Mouse (Mus musculus) adrenal gland, adult 8-10 months (tissue): ENCODE data around the gene Gm5431. TPM values are rescaled to one million over a fixed set of nuclear protein-coding genes. Genes with fewer than 3 reads are reported as not detected.
"Not testable (repeated sequence)": the region's sequence is repeated elsewhere in the genome, so short reads cannot be mapped to it uniquely, and the experiment has no call there.

ENCODE experiments used
- DNase-seq: peaks from one replicate; pipeline ENCODE4 v3.0.0; 2022
- total RNA-seq, 4 experiments: library from RNA; stranded (reverse); gene quantifications; 2 replicates each; pipeline ENCODE4 v1.2.4; 2022

The Gm5431 gene
- 1 to 10 TPM; 1.4 to 2.8 (median 2.6) TPM for total RNA-seq

DNA sequence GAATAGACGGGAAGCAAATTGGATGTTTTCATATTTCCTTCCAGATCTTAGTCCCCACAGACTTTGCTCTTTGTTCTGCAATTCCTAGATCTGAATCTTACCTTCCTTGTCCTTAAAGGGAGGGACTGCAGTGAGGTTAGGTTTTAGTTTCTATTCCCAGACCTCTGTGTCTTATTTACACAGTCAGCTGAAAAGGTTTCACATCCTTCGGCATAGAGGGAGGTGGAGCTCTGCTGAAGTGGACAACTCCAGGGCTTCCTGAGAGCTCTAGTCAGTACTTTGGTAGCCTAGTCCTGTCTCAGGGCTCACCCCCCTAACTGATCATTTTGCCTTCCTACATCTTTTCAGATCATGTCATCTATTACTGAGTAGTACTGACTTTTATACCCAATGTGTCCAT is at the start of gene Gm5431:
Gm5431 (minus strand) TSS at position 194 of the 400 bp plus-strand sequence.
- no peak for DNase-seq

DNA sequence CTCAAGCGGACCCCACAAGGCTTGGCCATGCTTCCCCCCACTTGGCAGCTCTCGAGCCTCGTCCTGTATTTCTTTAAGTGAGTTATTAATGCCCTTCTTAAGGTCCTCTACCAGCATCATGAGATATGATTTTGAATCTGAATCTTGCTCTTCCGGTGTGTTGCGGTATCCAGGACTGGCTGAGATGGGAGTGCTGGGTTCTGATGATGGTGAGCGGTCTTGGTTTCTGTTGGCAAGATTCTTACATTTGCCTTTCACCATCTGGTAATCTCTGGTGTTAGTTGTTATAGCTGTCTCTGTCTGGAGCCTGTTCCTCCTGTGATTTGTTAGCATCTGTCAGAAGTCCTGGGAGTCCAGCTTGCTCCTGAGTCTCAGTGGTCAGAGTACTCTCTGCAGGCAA is 44.1 kb upstream of the Gm5431 start, which contains the start of gene Psme2b:
Psme2b (minus strand) TSS at position 101 of the 400 bp plus-strand sequence.
- DNase-seq: not testable (repeated sequence)

DNA sequence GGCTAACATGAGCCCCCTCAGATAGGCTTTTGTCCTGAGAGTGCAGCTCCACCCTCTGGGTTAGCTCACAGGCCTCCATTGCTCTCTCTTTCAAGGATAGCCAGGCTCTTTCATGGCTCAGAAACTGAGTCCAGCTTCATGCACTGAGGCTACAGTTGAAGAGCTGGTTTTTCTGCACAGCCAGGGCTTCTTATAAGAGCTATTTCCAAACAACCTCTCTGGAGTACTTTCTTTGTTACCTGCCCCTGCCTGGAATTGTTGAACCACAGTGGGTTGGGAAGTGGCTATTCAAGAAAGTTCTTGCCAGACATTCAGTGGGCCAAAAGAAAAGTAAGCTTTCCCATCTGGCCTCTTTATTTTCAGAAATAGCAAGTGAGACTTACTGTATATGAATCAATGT is 37.3 kb upstream of the Gm5431 start:
- DNase-seq: not testable (repeated sequence)

DNA sequence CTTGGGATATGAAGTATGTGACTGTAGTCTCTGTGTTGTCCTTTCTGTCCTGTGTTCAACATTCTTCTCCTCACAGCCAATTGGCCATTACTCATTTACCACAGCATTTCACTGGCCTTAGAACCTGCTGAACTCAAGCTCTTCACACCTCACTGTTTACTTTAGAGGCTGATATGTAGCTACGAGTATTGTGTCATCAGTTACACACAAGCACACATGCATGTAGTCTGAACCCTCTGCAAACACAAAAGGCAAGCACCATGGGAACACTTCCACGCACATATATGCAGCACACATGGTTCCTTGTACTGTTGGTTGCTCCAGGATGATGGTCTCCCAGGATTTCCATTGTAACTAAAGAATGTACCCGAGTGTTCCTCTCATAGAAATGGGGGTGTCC is 33.3 kb upstream of the Gm5431 start:
- not testable (repeated sequence) for DNase-seq

DNA sequence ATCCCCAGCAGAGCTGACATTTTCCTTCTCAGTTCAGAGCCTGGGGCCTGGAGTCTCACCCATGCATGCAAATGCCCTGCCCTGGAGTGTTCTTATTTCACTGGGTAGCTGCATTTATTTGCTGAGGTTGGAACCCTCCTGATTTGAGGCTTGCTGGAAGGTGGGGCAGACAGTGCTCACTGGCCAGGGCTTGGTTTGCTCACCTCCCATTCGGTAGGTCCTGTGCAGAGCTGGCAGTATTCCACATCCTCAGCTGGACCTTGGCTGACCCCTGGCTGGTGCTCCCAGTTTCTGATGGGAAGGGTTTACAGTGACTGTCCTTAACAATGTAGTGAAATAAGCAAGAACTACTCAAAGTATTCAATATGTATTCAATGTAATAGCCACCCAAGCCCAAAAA is 31.9 kb upstream of the Gm5431 start:
- DNase-seq: not testable (repeated sequence)

DNA sequence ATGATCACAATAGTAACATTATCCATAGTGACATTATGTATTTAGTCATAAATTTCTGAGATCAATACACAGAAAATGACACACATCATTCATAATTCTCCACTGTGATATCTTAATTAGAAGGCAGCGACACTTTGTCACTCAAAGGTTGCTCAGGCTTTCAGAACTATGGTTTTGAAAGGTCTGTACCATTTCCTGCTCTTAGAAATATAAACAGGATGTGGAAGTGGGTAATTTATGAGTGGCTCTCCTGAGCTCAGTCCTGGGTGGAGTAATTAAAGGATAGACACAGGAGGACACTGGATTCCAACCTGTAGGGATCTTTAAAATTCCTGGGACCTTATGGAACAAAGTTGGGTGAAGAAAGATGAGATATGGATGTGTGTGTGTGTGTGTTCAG is 31.4 kb upstream of the Gm5431 start:
- not testable (repeated sequence) for DNase-seq

DNA sequence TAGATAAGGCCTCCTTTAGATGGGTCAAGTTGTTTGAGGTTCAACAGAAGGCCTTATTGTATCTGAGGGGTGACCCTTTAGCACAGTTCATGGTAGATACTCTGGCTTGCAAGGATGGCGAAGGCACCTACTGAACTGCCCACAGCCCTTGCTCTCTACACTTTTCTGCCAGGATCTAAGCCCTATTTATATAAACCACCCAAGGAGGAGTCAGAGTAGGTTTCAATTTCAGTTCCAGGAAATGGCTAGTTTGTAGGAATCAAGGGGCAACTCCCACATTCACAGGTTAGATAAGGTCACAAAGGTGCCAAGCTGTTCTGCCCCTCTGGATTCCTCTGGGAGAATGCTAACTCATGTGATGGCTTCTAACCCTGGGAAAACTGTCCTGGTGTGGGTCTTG is 26.1 kb upstream of the Gm5431 start:
- DNase-seq: not testable (repeated sequence)

DNA sequence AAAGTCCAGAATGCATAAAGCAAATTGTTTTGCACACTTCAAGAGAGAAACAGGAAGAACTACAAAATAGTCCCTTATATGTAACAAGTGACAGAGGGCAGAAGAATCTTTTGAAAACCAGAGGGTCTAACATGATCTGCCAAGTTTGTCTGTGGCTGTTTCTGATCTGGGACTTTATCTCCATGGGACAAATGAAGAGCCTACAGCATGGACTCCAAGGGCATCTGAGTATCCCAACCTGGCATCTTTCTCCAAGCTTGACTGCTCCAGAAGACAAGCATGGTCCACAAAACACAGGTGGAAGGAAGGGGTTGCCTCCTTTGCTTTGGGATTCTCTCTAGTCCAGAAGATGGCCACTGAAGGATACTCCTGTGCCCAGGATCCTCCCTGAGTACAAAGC is 24.4 kb upstream of the Gm5431 start:
- DNase-seq: not testable (repeated sequence)

DNA sequence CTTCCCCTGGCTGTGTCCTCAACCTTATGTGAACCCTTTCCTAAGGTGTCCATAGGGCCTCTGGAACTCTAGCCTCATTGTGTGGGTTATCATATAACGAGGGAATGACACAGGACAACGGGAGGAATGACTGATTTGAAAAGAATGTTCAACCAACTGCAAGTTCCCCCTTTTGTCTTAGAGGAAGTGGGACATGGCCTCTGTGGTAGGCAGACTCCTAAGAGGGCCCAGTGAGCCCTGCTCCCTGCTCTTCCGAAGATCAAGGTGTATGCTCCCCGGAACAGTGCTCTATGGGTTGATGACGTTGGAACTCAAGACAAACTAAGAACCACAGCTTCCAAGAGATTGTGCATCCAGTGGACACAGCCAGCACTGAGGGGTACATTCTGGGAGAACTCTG is 21.8 kb upstream of the Gm5431 start:
- not testable (repeated sequence) for DNase-seq

DNA sequence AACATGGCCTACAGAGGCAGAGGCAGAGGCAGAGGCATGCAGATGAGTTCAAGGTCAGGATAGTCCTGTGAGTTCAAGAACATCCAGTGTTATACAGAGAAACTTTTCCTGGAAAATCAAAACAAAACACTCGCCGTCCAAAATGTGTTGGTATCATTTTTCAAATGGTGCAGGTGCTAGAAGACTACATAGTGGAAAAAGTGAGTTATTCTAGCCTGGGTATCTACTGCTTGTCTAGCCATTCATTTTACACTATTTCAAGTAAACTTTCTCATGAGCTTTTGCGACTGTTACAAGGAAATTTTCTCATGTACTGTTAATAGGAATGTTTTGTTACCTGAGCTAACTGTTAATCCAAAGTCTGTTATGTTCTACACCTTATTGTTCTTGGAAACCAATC is 16.4 kb upstream of the Gm5431 start:
- DNase-seq: no peak

DNA sequence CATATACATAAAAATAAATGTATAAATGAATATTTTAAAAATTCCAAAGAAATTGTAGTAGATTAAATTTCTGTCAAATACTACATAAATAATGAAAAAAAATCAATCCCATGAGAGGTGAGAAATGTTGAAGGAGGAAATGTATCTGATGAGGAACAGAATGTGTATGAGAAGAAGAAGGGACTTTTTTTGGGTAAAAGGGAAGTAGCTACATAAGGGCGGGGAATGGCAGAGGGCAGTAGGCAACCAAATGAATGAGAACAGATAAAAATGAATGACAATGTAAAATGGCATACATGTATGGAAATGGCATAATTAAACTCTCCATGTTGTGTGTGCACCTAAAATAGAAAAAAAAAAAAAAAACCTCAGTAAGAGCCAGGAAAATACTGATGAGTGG is 11.6 kb upstream of the Gm5431 start:
- no peak for DNase-seq

DNA sequence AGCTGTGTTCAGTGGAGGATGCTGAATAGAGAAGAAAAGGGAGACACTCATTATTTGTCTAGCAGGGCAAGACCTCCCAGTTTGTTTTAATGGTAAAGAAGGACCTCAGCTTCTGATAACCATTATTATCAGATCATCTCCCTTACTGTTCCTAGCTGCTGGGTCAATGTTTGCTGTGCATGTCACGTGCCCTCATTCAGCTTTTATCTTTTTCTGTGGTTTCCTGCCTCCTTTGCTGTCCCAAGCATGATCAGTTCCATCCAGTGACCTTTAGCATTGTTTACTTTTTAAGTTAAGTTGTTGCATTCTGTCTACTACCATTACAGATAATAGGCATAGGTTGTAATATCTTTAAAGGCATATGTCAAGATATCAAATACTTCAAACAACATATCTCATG is 6.4 kb upstream of the Gm5431 start:
- DNase-seq: no peak

DNA sequence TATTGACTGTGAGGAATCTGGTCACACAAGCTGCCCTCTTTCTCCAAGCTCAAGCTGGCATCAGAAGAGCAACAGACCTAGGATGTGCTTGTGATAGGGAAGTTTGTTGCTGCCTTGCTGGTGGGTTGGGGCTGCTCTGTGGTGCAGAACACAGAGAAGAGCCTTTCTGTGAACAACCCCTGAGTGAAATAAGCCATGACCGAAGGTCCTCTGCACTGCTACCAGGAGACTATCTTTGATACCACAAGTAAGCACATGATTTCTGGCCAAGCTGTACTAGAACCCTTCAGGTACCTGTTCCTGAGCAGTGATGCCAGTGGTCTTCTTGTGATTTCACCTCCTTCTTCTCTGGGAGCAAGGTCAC is 465 bp downstream of the Gm5431 start:
- DNase-seq: not testable (repeated sequence)

DNA sequence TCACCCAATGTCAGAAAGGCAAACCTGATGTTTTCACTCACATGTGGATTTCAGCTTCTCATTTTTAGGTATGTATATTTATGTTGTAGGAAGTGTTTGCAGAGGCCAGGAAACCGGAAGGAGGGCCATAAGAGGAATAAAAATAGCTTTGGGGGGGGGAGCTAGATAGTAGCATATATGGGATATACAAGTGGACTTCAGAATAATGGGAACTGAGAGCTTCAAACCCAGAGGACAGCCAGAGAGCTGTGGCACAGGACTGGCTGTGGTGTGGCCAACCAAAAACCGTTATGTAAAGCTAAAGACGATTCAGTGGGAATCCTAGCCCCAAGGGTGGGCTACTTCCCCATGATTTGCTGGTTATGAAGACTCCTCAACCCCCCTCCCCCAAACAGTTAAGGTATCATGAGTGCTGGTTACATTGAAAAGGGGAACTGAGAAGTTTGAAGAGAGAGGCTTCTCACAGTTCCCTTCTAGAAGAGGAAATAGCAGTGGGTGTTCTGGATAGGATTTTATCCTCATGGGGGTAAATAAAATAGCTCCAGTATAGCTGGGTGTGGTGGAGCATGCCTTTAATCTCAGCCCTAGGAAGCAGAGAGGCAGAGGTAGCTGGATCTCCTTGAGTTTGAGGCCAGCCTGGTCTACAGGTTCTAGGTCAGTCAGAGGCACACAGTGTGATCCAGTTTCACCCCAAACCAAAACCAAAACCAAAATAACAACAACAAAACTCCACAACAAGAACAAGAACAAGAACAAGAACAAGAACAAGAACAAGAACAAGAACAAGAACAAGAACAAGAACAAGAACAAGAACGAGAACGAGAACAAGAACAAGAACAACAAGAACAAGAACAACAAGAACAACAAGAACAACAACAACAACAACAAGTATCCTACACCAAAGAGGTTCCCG is 1.1 kb downstream of the Gm5431 start:
- not testable (repeated sequence) for DNase-seq

DNA sequence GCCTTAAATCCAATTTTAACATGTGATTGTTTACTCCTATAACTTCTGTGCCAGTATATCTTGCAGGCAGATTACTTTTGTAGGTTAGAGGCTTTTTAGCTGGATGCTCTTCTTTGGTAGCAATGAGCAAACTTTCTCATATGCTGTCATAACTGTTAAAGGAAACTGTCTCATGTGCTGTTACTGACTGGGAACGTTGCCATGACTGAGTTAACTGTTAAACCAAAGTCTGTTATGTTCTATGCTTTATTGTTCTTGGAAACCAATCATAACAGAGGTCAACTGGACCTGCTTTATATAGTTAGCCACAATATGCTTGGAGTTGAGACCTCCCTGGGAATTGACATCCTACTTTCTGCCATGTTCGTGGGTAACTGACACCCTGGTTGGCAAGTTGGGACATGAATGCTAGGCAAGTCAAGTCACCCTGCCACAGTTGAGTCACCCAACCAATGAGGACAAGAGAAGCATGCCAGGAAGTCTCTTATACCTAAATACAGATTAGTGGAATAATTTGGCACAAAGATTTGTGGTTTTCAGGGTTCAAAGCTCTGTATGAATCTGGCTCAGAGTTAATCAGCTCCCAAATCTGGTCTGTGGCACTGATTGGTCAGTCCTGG is 3.1 kb downstream of the Gm5431 start:
- DNase-seq: no peak

DNA sequence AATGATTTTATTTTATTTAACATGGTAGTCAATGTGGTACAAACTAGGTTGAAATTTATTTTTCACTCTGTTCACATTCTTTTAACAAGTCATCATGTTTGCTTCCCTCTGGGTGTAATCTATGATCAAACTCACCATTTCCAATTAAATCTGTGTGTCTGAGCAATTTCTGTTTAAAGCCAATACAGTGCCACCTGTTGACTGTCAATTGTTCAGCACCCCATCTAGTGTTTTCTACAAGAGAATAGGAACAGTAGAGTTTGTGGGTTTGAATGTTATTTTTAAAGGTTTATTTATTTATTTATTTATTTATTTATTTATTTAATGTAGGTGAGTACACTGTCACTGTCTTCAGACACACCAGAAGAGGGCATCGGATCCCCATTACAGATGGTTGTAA is 25.3 kb downstream of the Gm5431 start:
- DNase-seq: no peak

DNA sequence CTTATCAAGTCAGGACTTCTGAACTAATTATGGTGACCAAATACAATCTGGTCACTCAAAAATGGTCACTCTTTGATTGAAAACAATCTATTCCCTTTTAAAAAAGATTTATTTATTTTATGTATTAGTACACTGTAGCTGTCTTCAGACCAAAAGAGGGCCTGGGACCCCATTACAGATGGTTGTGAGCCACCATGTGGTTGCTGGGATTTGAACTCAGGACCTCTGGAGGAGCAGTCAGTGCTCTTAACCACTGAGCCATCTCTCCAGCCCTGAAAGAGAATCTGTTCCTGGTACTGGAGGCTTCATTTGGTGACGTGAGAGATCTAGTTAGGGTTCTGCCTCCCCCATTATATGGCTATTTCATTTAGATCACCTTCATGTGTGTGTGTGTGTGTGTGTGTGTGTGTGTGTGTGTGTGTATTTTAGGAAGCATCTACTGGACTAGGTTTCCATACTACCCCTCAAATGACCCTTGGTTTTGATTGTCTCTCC is 26.6 kb downstream of the Gm5431 start:
- not testable (repeated sequence) for DNase-seq

DNA sequence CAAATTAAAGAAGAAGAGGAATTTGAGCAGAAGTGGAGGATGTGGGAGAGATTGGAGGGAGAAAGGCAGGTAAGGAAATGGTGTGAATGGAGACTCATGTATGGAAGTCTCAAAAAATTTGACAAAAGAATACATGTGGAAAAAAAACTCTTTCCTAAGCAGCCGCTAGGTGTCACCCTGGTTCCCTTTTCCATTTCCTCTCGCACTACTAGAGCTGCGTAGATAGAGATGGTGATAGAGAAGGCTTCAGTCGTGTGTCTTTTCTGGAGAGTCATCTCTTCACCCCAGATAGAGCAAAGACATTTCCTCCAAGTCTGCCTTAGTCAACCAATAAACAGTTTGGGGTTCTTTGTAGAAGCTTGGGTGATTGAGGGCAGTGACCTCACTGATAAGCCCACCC is 27.5 kb downstream of the Gm5431 start:
- DNase-seq: no peak

DNA sequence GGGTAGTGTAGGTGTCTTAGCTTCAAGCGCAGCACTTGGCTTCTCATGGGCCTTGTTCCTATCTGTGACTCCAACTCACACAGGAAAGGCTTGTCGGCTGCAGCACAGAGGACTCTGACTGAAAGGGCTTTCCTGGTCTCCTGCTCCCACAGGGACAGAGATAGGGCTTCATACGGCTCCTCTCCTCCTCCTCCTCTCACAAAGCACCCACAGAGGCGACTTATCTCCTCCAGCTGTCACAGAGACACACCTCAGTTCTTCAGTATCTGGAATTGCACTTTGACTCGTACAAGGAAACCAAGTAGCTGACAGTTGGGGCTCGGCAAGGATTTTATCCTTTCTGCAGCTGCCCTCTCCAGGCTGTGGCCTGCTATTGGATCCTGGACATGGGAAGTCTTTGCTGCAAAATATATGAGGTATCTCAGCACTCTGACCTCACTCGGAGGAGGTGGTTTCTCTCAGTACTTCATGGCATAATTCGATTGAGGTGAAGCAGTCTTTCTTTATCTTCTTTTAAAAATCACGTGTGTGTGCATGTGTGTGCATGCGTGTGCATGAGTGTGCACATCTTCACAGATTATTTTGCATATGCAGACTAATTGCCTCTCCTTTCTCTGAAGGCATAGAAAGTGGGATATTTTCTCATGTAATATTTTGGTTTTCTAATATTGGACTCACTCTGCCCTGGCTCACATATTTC is 28.3 kb downstream of the Gm5431 start:
- DNase-seq: no peak

DNA sequence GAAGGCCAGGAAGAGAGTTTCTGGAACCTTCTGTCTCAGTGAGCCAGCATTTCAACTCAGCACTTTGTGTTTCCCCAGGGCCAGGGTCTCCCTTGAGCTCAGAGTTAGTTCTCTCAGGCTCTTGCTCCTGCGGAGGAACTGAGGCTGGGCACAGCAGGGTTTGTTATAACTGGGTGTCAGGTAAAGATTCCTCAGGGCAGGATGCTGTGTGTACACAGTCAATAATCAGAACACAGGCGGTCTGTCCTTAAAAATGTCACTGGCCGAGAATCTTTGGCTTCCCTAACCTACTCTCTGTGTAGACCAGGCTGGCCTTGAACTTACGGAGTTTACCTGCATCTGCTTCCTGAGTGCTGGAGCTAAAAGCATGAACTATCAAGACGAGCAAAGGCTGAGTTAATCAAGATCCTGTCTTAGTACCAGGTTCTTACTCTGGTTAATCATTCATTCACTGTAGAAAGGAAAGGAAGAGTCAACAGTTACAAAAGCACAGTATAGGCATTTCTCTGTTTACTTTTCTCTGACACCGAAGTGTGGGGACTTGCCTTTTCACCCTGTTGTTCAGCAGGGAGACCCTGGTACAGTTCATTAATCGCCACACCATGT is 29.2 kb downstream of the Gm5431 start:
- DNase-seq: no peak

DNA sequence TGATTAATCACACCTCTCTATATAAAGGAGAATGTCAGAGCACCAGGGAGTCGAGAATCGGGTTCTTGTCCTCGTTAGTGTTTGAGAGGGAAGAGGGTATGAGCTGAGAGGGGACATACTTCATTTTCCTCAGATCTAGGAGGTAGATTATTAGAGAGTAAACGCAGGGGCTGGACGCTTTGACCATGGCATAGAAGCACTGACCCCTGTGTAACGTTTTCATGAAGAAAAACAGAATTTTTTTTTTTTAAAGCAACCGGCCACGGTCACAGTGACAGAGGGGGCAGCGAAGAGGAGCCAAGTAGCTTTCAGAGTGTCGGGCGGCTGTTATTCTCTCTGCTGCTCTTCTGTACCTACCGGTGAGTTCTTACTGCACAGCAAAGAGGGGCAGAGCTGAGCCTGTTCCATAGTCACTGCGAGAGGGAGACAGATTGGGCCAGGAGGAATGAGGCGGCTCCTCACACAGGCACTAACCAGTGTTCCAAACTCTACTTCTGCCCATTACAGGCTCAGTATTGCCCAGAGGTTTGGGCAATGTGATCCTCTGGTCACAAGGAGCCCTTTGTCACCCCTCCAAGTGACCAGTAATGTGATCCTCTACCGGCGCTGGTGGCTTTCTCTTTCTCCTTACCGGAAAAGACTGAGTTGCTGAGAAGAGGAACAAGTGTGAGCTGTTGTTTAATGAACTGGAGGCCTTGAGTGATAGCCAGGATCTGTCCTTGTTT is 30.0 kb downstream of the Gm5431 start:
- no peak for DNase-seq

DNA sequence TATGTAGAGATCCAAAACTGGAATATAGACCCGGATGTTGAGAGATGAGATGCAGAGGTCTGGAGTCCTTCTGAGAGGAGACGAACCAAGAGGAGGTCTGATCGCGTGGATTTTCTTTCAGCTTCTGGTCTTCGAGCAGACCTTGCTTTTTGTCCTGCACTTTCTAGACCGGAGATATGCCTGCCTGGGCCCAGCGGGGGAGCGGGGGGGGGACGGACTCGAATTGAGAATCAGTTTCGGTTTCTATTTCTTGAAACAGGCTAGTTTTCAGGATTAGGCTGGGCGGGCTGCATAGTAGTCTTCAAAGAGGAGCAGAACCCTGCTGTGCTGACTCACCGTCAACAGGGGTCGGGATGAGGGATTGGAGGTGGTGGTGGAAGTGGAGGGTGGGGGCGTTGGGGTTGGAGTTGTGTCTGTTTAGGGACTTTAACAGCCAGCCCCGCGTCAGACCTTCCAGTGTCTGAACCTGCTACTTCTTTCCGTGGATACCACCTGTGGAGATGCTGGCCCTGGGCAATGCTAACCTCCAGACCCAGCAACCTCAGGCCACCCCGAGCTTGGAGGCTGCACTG is 30.7 kb downstream of the Gm5431 start, which contains the start of gene Irgm1:
Irgm1 (minus strand) TSS at position 483 of the 572 bp plus-strand sequence.
- DNase-seq: peak; percentile 70
